Mouse (Mus musculus): ENCODE measurements around the gene Socs3. TPM values are rescaled to one million over a fixed set of nuclear protein-coding genes. Genes with fewer than 3 reads are reported as not detected.

Gene Socs3
- polyA plus RNA-seq, 1 experiment from 2014 or later, result 8.4 TPM

- WGBS, result 43% methylated on average over 6 of the region's 6 CpGs
- no peak for DNase-seq (ENCODE audit: low spot score)
- no peak overlapping the region for H3K4me3 ChIP-seq (ENCODE audit: low read depth, low read length)
Measured at GRCm38 (mm10) chr11:117931576-117931975, 38.3 kb downstream of the Socs3 start.

GRCm38 (mm10) chr11:117930781-117931338 is 39.0 kb downstream of the Socs3 start:
- H3K27ac ChIP-seq (replicated peaks; ENCODE audit: low read depth, low read length), result no peak overlapping the region
- H3K27me3 ChIP-seq (ENCODE audit: control insufficient read depth, insufficient read depth, low read length), result no peaks in the 10 kb centered on the region
- H3K9ac ChIP-seq (replicated peaks; ENCODE audit: low read length), result peak overlapping the region; percentile 65
- under 1% methylated on average over 48 of the region's 48 CpGs for WGBS
- H3K36me3 ChIP-seq (replicated peaks; ENCODE audit: control insufficient read depth, insufficient read depth, low read depth, low read length), result no peaks in the 10 kb centered on the region
- ATAC-seq (replicated peaks; ENCODE audit: insufficient number of reproducible peaks, low FRiP score, low TSS enrichment, low read depth) (peak; percentile 49; the same call in 1 of the 2 replicates), DNase-seq (ENCODE audit: low spot score) (peak; percentile 81)
- peak overlapping the region; percentile 97 for H3K4me2 ChIP-seq (ENCODE audit: low read depth, low read length)
- no peaks in the 10 kb centered on the region for H3K9me3 ChIP-seq (replicated peaks; ENCODE audit: control insufficient read depth, low read length)
- peak overlapping the region; percentile 31 for H3K4me3 ChIP-seq (ENCODE audit: low read depth, low read length)
- H3K4me1 ChIP-seq (ENCODE audit: control insufficient read depth, insufficient read depth, low read length), result peaks cover 5% of the 10 kb centered on the region

More at GRCm38 (mm10) chr11:117931576-117931975, 38.3 kb downstream of the Socs3 start:
- no peak for ATAC-seq (replicated peaks; ENCODE audit: insufficient number of reproducible peaks, low FRiP score, low TSS enrichment, low read depth)
- Histone ChIP-seq H3K27me3 (ENCODE audit: control insufficient read depth, insufficient read depth, low read length) (no peaks in the 10 kb centered on the region), H3K4me2 (ENCODE audit: low read depth, low read length) (no peak overlapping the region), H3K27ac (replicated peaks; ENCODE audit: low read depth, low read length) (no peak overlapping the region), H3K9me3 (replicated peaks; ENCODE audit: control insufficient read depth, low read length) (no peaks in the 10 kb centered on the region), H3K4me1 (ENCODE audit: control insufficient read depth, insufficient read depth, low read length) (peaks cover 5% of the 10 kb centered on the region), H3K36me3 (replicated peaks; ENCODE audit: control insufficient read depth, insufficient read depth, low read depth, low read length) (no peaks in the 10 kb centered on the region), H3K9ac (replicated peaks; ENCODE audit: low read length) (no peak overlapping the region)

GRCm38 (mm10) chr11:117925541-117925940 is 44.3 kb downstream of the Socs3 start:
- Histone ChIP-seq H3K9ac (replicated peaks; ENCODE audit: low read length) (no peak overlapping the region), H3K27ac (replicated peaks; ENCODE audit: low read depth, low read length) (no peak overlapping the region), H3K9me3 (replicated peaks; ENCODE audit: control insufficient read depth, low read length) (no peaks in the 10 kb centered on the region), H3K4me2 (ENCODE audit: low read depth, low read length) (no peak overlapping the region), H3K4me1 (ENCODE audit: control insufficient read depth, insufficient read depth, low read length) (no peaks in the 10 kb centered on the region; the same call in 1 of the 2 replicates), H3K27me3 (ENCODE audit: control insufficient read depth, insufficient read depth, low read length) (no peaks in the 10 kb centered on the region), H3K36me3 (replicated peaks; ENCODE audit: control insufficient read depth, insufficient read depth, low read depth, low read length) (no peaks in the 10 kb centered on the region), H3K4me3 (ENCODE audit: low read depth, low read length) (no peak overlapping the region)
- DNase-seq (ENCODE audit: low spot score), result no peak
- 74% methylated on average over 1 of the region's 1 CpGs for WGBS
- ATAC-seq (replicated peaks; ENCODE audit: insufficient number of reproducible peaks, low FRiP score, low TSS enrichment, low read depth), result no peak

DNA sequence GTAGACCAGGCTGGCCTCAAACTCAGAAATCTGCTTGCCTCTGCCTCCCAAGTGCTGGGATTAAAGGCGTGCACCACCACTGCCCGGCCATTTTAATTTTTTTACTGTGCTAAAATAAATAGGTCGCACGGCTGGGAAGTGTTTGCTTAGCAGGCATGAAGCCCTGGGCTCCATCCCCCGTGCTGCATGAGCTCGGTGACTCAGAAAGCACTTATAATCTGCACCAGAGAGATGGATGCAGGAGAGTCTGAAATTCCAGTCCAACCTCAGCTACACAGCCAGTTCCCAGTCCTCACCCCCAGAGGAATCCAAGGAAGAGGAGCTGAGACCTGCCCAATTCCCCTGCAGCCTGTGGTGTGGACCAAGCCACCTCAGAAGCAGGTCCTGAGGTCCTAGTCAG is 45.4 kb downstream of the Socs3 start:
- peaks cover 1% of the 10 kb centered on the region for H3K4me1 ChIP-seq (ENCODE audit: control insufficient read depth, insufficient read depth, low read length)
- H3K27me3 ChIP-seq (ENCODE audit: control insufficient read depth, insufficient read depth, low read length), result no peaks in the 10 kb centered on the region
- no peak for DNase-seq (ENCODE audit: low spot score)
- no peaks in the 10 kb centered on the region for H3K36me3 ChIP-seq (replicated peaks; ENCODE audit: control insufficient read depth, insufficient read depth, low read depth, low read length)
- H3K9ac ChIP-seq (replicated peaks; ENCODE audit: low read length), result no peak overlapping the region
- no peak for ATAC-seq (replicated peaks; ENCODE audit: insufficient number of reproducible peaks, low FRiP score, low TSS enrichment, low read depth)
- 75% methylated on average over 6 of the region's 6 CpGs for WGBS
- H3K27ac ChIP-seq (replicated peaks; ENCODE audit: low read depth, low read length), result no peak overlapping the region
- no peak overlapping the region for H3K4me2 ChIP-seq (ENCODE audit: low read depth, low read length)
- H3K4me3 ChIP-seq (ENCODE audit: low read depth, low read length), result no peak overlapping the region
- no peaks in the 10 kb centered on the region for H3K9me3 ChIP-seq (replicated peaks; ENCODE audit: control insufficient read depth, low read length)

GRCm38 (mm10) chr11:117923279-117923678 is 46.6 kb downstream of the Socs3 start:
- Histone ChIP-seq H3K27me3 (ENCODE audit: control insufficient read depth, insufficient read depth, low read length) (no peaks in the 10 kb centered on the region), H3K27ac (replicated peaks; ENCODE audit: low read depth, low read length) (no peak overlapping the region), H3K4me3 (ENCODE audit: low read depth, low read length) (no peak overlapping the region), H3K4me2 (ENCODE audit: low read depth, low read length) (no peak overlapping the region), H3K9ac (replicated peaks; ENCODE audit: low read length) (no peak overlapping the region), H3K36me3 (replicated peaks; ENCODE audit: control insufficient read depth, insufficient read depth, low read depth, low read length) (no peaks in the 10 kb centered on the region), H3K9me3 (replicated peaks; ENCODE audit: control insufficient read depth, low read length) (no peaks in the 10 kb centered on the region), H3K4me1 (ENCODE audit: control insufficient read depth, insufficient read depth, low read length) (peaks cover 4% of the 10 kb centered on the region)
- ATAC-seq (replicated peaks; ENCODE audit: insufficient number of reproducible peaks, low FRiP score, low TSS enrichment, low read depth) (no peak), DNase-seq (ENCODE audit: low spot score) (no peak)
- 85% methylated on average over 11 of the region's 11 CpGs for WGBS

DNA sequence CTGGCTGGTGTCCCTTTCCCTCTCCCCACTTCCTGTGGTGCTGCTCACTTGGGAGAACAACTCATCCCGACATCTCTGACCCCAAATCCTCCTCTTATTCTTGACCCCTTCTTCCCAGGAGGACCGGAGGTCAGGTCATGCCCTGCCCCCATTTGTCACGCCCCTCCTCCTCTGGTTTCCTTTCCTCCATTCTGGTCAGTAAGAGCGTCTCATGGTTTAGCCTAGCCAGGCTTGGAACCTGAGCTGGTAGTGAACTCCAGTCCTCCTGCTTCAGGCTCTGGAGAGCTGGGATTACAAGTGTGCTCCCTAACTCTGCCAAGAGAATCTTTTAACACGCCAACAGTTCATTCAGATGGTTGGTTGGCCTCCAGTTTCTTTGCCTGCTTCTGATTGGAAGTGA is 50.6 kb downstream of the Socs3 start:
- 11% methylated on average over 5 of the region's 5 CpGs for WGBS
- ATAC-seq (replicated peaks; ENCODE audit: insufficient number of reproducible peaks, low FRiP score, low TSS enrichment, low read depth), result no peak
- Histone ChIP-seq H3K4me1 (ENCODE audit: control insufficient read depth, insufficient read depth, low read length) (peaks cover 4% of the 10 kb centered on the region), H3K4me3 (ENCODE audit: low read depth, low read length) (no peak overlapping the region), H3K4me2 (ENCODE audit: low read depth, low read length) (no peak overlapping the region), H3K27ac (replicated peaks; ENCODE audit: low read depth, low read length) (no peak overlapping the region), H3K36me3 (replicated peaks; ENCODE audit: control insufficient read depth, insufficient read depth, low read depth, low read length) (no peaks in the 10 kb centered on the region), H3K9me3 (replicated peaks; ENCODE audit: control insufficient read depth, low read length) (peaks cover 3% of the 10 kb centered on the region), H3K9ac (replicated peaks; ENCODE audit: low read length) (no peak overlapping the region), H3K27me3 (ENCODE audit: control insufficient read depth, insufficient read depth, low read length) (no peaks in the 10 kb centered on the region)
- DNase-seq (ENCODE audit: low spot score), result no peak

GRCm38 (mm10) chr11:117918541-117918940 is 51.3 kb downstream of the Socs3 start:
- no peaks in the 10 kb centered on the region for H3K27me3 ChIP-seq (ENCODE audit: control insufficient read depth, insufficient read depth, low read length)
- H3K9me3 ChIP-seq (replicated peaks; ENCODE audit: control insufficient read depth, low read length), result peaks cover 3% of the 10 kb centered on the region
- no peak overlapping the region for H3K4me2 ChIP-seq (ENCODE audit: low read depth, low read length)
- no peak overlapping the region for H3K4me3 ChIP-seq (ENCODE audit: low read depth, low read length)
- 74% methylated on average over 11 of the region's 11 CpGs for WGBS
- ATAC-seq (replicated peaks; ENCODE audit: insufficient number of reproducible peaks, low FRiP score, low TSS enrichment, low read depth), result no peak
- H3K36me3 ChIP-seq (replicated peaks; ENCODE audit: control insufficient read depth, insufficient read depth, low read depth, low read length), result no peaks in the 10 kb centered on the region
- peaks cover 4% of the 10 kb centered on the region for H3K4me1 ChIP-seq (ENCODE audit: control insufficient read depth, insufficient read depth, low read length)
- no peak for DNase-seq (ENCODE audit: low spot score)
- no peak overlapping the region for H3K27ac ChIP-seq (replicated peaks; ENCODE audit: low read depth, low read length)
- H3K9ac ChIP-seq (replicated peaks; ENCODE audit: low read length), result no peak overlapping the region

Measured in embryonic facial prominence, embryonic 11.5 days (tissue).